Comparison of ENCODE assay signal across 9 mouse cellular contexts in the genomic region with DNA sequence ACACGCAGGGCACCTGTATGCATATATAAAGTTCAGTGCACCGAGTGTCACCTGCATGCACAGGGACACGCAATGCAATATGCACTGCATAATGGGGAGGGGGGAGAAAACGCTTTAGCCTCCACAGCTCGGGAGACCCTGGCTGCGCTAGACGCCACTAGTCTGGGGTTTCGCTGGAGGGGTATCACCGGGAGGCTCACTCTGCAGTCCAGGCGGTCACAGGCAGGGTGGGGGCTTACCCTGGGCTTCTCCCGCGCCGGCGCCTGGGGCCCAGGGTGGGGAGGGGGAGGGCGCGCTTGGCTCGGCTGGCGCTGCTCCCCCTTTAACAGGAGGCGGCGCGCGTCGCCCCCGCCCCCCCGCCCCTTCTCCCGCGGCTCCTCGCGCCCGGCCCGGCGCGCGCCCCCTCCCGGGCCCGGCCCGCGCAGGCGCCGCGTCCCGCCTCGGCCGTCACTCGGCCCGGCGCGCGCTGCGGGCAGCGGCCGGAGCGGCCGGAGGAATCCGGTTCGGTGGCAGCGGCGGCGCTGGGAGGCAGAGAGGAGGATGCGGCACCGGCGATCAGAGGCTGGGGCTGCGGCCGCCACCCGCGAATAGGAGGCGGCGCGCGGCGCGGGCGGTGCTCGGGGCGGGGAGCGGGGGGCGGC. TPM values are rescaled to one million over a fixed set of nuclear protein-coding genes. Genes with fewer than 3 reads are reported as not detected.
DNase-seq lines count a peak whose midpoint lies in the region; ATAC-seq and TF ChIP-seq lines count a peak whose summit lies in the region.
"Had no signal": no experiment of that assay in that cellular context is flagged by ENCODE, and none has a peak within 500 bp of the region (broad histone marks: within the 10 kb centered on the region; RNA-seq: fewer than 3 reads in every experiment).

A gene (plus strand): TSS at position 450 of the 641 bp plus-strand sequence.

- TF ChIP-seq POLR2A in kidney, adult 2 months (IDR thresholded peaks at IDR 0.05; ENCODE audit: low read depth, low read length), result no peak

- DNase-seq in kidney, adult 2 months, result no peak
- no peak for DNase-seq in kidney, adult 11 months
- peak; percentile 55 for DNase-seq in adrenal gland, postnatal 10 days
- DNase-seq in forebrain, embryonic 11.5 days (ENCODE audit: low spot score), result peak; percentile 78
- peak; percentile 62 for DNase-seq in right cerebral cortex, postnatal 14 days
- DNase-seq in ovary, postnatal 14 days (ENCODE audit: low spot score), result no peak

- H3K27ac ChIP-seq in kidney, adult 2 months (ENCODE audit: insufficient read depth, low read depth, low read length), result no peak within 1 kb of the TSS
- H3K27ac ChIP-seq in forebrain, embryonic 11.5 days (ENCODE audit: low read depth, low read length), result no peak within 1 kb of the TSS
- no peak within 1 kb of the TSS for H3K27ac ChIP-seq in kidney, embryonic 15.5 days
- H3K27ac ChIP-seq in liver, embryonic 15.5 days (replicated peaks), result no peak within 1 kb of the TSS

- H3K9ac ChIP-seq in forebrain, embryonic 11.5 days (ENCODE audit: low read length), result peak within 1 kb of the TSS; percentile 74
- H3K9ac ChIP-seq in kidney, embryonic 15.5 days, result peak within 1 kb of the TSS; percentile 66
- no peak within 1 kb of the TSS for H3K9ac ChIP-seq in liver, embryonic 15.5 days

- no peaks in the 10 kb centered on the region for H3K36me3 ChIP-seq in kidney, adult 2 months (ENCODE audit: control insufficient read depth, insufficient read depth, low read length)
- H3K36me3 ChIP-seq in forebrain, embryonic 11.5 days (ENCODE audit: control insufficient read depth, insufficient read depth, low read length), result no peaks in the 10 kb centered on the region
- no peaks in the 10 kb centered on the region for H3K36me3 ChIP-seq in kidney, embryonic 15.5 days
- H3K36me3 ChIP-seq in liver, embryonic 15.5 days (replicated peaks), result no peaks in the 10 kb centered on the region

- H3K4me1 ChIP-seq in kidney, adult 2 months (ENCODE audit: control insufficient read depth, insufficient read depth, low read length), result peaks cover 7% of the 10 kb centered on the region; the same call in 1 of the 2 replicates
- peaks cover 38% of the 10 kb centered on the region for H3K4me1 ChIP-seq in forebrain, embryonic 11.5 days (replicated peaks; ENCODE audit: control insufficient read depth, insufficient read depth, low read length)
- peaks cover 77% of the 10 kb centered on the region for H3K4me1 ChIP-seq in kidney, embryonic 15.5 days
- peaks cover 25% of the 10 kb centered on the region for H3K4me1 ChIP-seq in liver, embryonic 15.5 days (replicated peaks)

- H3K9me3 ChIP-seq in forebrain, embryonic 11.5 days (ENCODE audit: control insufficient read depth, low read length), result no peaks in the 10 kb centered on the region
- no peaks in the 10 kb centered on the region for H3K9me3 ChIP-seq in kidney, embryonic 15.5 days (replicated peaks)
- H3K9me3 ChIP-seq in liver, embryonic 15.5 days (replicated peaks), result no peaks in the 10 kb centered on the region

- peak within 1 kb of the TSS; percentile 97 for H3K4me2 ChIP-seq in forebrain, embryonic 11.5 days (ENCODE audit: low read depth, low read length, severe bottlenecking)
- H3K4me2 ChIP-seq in kidney, embryonic 15.5 days, result peak within 1 kb of the TSS; percentile 99
- peak within 1 kb of the TSS; percentile 65 for H3K4me2 ChIP-seq in liver, embryonic 15.5 days

- H3K4me3 ChIP-seq in kidney, adult 2 months (ENCODE audit: insufficient read depth, low read depth, low read length), result peak within 1 kb of the TSS; percentile 49
- H3K4me3 ChIP-seq in forebrain, embryonic 11.5 days (ENCODE audit: low read depth, low read length), result peak within 1 kb of the TSS; percentile 72
- peak within 1 kb of the TSS; percentile 65 for H3K4me3 ChIP-seq in kidney, embryonic 15.5 days (replicated peaks)
- H3K4me3 ChIP-seq in liver, embryonic 15.5 days (replicated peaks), result peak within 1 kb of the TSS; percentile 46

- WGBS in kidney, adult 2 months, result 5% methylated on average over 73 of the region's 77 CpGs
- under 1% methylated on average over 45 of the region's 77 CpGs for WGBS in forebrain, embryonic 11.5 days
- under 1% methylated on average over 42 of the region's 77 CpGs for WGBS in kidney, embryonic 15.5 days
- WGBS in liver, embryonic 15.5 days (ENCODE audit: insufficient replicate concordance), result under 1% methylated on average over 69 of the region's 77 CpGs

- ATAC-seq in forebrain, embryonic 11.5 days (replicated peaks; ENCODE audit: low FRiP score), result peak; percentile 40; the same call in 1 of the 2 replicates
- ATAC-seq in kidney, embryonic 15.5 days (replicated peaks; ENCODE audit: low FRiP score), result peak; percentile 31
- ATAC-seq in liver, embryonic 15.5 days (ENCODE audit: insufficient read depth), result no peak

- H3K27me3 ChIP-seq in kidney, adult 2 months (replicated peaks; ENCODE audit: control insufficient read depth, insufficient read depth, low read length), result peaks cover 7% of the 10 kb centered on the region
- H3K27me3 ChIP-seq in forebrain, embryonic 11.5 days (ENCODE audit: control insufficient read depth, insufficient read depth, low read length), result peaks cover 34% of the 10 kb centered on the region
- H3K27me3 ChIP-seq in kidney, embryonic 15.5 days, result peaks cover 91% of the 10 kb centered on the region
- peaks cover 100% of the 10 kb centered on the region for H3K27me3 ChIP-seq in liver, embryonic 15.5 days

- no peak for TF ChIP-seq CTCF in kidney, adult 2 months (conservative IDR thresholded peaks at IDR 0.05; ENCODE audit: insufficient read depth, insufficient read length, low read depth, low read length)

RNA-seq across cellular contexts. Expression of the gene that starts here (rescaled TPM):
- polyA plus RNA-seq in kidney, adult 2 months (2012; rRNA removed), result 0.66 and 1.3 TPM in 2 replicates
- total RNA-seq in adrenal gland, postnatal 10 days (2021), result 10 to 100 TPM; 13.4 to 16.4 TPM
- 3.6 and 8.2 TPM in 2 replicates for polyA plus RNA-seq in forebrain, embryonic 11.5 days (2014; fragmentation: Nextera tagmentation; extraction: Ambion mirVana)
- polyA plus RNA-seq in kidney, embryonic 15.5 days (2015; fragmentation: Nextera tagmentation; extraction: Ambion mirVana), result 1.8 and 2.3 TPM in 2 replicates
- 0.06 and 0.22 TPM in 2 replicates for polyA plus RNA-seq in liver, embryonic 15.5 days (2015; fragmentation: Nextera tagmentation; extraction: Ambion mirVana)
- total RNA-seq: neutrophil, adult 5-6 weeks had no signal

Comparison
In these comparisons a context has a peak if more than half of its experiments do, and no peak if none do; other contexts are left out.
1. DNase-seq: peak in adrenal gland, postnatal 10 days (single experiment), forebrain, embryonic 11.5 days (single experiment) and right cerebral cortex, postnatal 14 days (single experiment); none in kidney, adult 2 months (single experiment), kidney, adult 11 months (single experiment) and ovary, postnatal 14 days (single experiment).
2. Peak in every context shown above with its lines, with median percentiles within 50 percentile points of each other: H3K4me3 ChIP-seq and H3K4me2 ChIP-seq.